Mouse (Mus musculus) cerebellum, postnatal 10 days (tissue): ENCODE data around the gene Icmt.
A peak's percentile ranks its signal among the peaks of the same experiment; 100 is the strongest.

Experiments used
- DNase-seq, 2 experiments: peaks; one replicate each; pipeline ENCODE4 v3.0.0; 2021; ENCODE audit warnings: mixed read lengths in 2 of 2

Gene Icmt

DNA sequence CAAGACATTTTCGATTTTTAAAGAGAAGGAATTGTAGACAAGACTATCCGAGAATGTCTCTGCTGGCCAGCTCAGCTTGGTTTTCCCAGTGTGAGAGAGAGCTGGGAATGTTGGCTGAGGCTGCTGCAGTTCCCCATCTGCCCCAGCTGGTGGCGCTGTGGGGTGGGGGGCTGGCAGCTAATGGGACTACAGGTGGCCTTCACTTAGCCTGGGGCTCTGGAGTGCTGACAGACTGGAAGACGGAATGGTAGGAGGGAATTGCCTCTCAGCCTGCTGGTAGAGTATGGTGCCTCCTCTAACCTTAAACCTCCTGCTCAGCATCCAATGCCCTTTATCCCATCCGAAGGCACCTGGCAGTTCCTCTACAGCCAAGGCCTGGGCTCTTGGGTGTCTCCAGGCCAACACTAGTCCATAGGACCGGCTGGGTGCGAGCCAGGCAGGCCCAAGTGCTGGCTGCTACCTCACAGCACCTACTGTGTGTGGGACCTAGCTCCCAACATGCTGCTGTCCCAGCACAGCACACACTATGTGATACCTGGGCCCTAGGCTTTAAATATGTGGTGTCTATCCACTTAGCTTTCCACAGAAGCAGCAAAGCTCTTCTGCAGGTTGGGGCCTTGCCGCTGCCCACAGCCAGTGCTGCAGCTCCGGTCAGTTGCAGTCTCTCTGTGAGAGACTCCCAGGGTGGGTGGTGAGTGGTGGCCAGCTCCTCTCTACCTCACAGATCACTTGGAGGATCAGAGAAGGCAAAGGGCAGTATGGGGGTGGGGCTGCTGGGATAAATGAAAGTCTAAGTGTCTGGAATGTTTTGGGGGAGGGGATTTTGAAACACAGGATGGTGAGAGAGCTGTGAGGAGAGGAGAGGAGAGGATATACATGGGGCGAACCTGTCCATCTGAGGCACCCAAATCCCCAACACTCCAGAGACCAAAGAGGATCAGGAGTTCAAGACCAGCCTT is 20.4 kb upstream of the Icmt start:
- peak; percentile 76 to 82 for DNase-seq

DNA sequence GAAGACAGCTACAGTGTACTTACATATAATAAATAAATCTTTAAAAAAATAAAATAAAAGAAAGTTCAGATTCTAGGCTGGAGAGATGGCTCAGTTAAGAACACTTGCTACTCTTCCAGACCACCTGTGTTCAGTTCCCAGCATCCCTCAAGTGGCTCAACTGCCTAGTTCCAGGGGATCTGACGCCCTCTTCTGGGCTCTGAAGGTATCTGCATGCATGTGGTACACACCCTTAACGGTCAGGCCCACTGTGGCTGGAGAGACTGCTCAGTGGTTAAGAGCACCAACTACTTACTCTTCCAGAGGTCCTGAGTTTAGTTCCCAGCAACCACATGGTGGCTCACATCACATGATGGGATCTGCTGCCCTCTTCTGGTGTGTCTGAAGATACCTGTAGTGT is 19.1 kb upstream of the Icmt start:
- peak in 1 of 2 experiments; percentile 21 for DNase-seq

DNA sequence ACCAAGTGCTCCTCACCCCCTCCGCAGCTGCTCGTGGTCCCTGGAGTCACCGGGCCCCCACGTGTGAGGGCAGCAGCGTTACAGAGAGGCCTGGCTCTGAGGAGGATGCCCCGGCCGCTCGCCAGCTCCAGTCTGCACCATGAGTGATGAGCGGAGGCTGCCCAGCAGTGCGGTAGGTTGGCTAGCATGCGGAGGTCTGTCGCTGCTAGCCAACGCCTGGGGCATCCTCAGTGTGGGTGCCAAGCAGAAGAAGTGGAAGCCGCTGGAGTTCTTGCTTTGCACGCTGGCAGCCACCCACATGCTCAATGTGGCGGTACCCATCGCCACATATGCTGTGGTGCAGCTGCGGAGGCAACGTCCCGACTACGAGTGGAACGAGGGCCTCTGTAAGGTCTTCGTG is 18.0 kb upstream of the Icmt start:
- DNase-seq: peak; percentile 82 to 92

DNA sequence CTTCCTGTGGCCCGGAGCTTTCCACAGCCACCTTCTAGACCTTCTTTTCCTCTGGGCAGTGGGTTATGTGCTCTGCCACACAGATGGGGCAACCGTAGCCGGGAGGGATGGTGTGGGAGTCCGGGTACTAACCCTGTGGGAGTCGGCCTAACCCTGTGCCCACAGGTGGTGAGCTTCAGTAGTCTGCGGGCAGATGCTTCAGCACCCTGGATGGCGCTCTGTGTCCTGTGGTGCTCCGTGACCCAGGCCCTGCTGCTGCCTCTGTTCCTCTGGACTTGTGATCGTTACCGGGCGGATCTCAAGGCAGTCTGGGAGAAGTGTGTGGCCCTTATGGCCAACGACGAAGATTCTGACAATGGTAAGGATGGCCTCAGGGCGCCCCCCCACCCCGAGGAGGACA is 15.4 kb upstream of the Icmt start:
- DNase-seq: no peak

DNA sequence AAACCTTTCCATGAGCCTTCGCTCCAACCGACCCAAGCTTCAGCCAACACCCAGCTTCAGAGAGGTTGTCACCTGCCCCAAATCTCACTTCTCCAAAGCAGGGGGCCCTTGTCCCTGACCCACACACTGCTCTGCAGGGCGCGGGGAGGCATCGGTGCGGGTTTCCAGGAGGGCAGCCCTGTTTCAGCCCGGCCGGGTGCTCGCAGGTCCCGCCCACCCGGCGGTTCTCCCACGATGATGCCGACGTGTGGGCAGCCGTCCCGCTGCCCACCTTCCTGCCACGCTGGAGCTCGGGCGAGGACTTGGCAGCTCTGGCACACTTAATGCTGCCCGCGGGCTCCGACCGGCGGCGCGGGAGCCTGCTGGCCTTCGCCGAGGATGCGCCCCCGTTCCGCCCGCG is 14.3 kb upstream of the Icmt start:
- DNase-seq: no peak

DNA sequence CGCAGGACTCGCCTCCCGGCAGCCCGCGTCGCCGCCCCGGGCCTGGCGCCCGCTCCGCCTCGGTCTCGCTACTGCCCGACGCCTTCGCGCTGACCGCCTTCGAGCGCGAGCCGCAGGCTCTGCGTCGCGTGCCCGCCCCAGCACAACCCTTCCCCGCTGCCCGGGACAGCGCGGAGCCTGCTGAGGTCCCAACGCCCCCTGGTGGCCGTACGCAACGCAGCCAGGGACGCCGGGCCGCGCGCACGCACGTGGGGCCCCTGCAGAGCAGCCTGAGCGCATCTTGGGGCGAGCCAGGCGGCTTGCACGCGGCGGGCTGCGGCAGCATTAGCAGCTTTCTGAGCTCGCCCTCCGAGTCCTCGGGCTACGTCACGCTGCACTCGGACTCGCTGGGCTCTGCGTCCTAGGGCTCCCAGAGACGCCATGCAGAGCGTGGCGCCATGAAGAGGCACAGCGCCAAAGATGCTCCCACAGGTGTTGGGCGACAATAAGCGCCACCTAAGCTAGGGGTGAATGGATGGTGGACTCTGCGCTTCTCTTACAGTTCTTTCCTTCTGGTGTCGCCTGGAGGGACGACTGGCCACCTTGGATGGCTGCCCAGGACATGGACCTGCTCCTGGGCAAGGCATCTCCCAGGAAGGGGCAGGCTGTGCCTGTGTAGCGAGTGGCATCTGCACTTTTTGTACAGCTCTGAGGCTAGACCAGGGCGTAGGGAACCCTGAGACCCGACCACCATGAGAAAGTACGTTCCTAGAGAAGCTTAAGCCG is 13.7 kb upstream of the Icmt start:
- peak; percentile 89 to 91 for DNase-seq

DNA sequence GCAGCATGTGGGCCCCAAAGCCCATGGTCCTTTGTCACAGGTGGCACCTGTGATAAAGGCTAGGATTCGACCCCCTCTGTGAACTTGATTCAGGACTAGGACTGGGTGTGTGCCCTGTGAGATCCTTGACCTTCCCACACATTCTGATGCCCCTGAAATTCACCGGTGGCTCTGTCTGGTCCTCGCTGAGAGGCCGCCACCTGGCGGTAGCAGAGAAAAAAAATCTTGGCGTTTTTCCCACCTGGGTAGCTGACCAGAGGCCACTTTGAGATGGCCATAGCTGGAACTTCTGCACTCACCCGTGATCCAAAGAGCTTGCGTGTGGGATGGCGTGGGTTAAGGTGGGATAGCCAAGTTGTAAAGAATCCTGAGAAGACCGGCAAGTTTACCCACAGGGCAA is 11.5 kb upstream of the Icmt start:
- DNase-seq: peak; percentile 85 to 94

DNA sequence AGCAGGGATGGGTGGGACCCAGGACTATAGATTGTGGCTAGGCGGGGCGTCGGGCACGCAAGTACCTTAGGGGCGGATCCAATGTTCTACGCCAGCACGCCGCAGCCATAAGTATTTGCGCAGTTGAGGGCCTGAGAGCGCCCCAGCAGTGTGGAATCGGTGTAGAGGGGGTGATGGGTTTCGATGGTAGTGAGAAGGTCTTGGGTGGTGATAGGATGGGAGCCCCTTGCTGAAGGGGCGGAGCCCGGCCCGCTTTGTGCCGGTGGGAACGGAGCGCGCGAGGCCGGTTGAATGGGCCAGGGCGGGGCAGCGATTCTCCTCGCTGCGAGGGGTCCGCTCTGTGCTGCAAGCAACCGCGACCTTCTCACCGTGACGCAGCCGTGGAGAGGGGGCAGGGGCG is 10.8 kb upstream of the Icmt start:
- peak in 1 of 2 experiments; percentile 50 for DNase-seq

DNA sequence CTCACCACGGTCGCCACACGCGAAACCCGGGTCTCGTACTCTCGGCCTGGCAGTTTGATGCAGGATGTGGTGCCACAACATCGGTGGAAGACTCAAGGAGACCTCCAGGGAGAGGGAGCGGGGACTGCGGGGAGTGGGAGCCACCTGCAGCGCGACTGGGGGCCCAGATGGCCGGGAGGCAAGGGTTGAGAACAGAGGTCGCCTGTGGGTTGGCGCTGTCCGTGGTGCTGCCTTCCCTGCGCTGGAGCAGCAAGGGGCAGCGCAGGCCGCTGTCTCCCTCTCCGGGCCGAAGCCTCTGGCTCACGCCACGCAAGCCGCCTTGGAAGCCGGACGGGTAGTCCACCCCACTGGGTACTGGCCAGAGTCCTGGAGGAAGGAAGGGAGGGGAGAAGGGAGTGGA is 10.1 kb upstream of the Icmt start:
- DNase-seq: peak in 1 of 2 experiments; percentile 59

DNA sequence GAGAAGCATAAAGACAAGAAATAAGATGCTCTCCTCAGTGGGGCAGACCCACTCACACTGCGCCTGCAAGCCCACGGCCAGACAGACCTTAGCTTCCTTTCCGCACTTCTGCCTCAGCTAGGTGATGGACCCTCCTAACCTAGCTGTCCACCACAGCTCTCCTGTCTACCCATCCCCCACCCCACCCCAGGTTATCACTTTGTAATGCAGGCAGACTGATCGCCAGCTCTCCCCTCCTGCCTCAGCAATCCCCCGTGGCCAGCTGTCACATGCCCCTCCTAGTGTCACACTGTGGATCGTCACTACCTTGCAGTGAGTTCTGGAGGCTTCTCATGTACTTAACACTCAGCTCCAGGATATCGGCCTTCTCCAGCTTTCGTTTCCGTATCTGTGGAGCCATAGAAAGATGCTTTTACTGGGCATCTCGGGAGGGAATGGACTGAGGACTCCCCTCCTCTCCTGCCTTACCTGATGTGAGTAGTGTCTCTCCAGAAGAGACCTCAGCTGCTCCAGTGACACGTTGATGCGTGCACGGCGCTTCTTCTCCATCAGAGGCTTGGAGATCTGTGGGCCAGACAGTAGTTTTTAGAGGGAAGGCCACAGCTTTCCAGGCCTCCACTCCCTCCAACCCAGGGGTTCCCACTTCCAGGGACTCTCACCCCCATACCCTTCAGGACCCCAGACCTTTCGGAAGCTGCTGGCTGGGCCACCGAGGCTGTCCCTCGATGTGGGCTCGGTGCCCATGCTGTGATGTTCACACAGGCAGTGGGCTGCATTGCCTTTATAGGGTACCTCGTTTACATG is 9.5 kb upstream of the Icmt start:
- DNase-seq: no peak

DNA sequence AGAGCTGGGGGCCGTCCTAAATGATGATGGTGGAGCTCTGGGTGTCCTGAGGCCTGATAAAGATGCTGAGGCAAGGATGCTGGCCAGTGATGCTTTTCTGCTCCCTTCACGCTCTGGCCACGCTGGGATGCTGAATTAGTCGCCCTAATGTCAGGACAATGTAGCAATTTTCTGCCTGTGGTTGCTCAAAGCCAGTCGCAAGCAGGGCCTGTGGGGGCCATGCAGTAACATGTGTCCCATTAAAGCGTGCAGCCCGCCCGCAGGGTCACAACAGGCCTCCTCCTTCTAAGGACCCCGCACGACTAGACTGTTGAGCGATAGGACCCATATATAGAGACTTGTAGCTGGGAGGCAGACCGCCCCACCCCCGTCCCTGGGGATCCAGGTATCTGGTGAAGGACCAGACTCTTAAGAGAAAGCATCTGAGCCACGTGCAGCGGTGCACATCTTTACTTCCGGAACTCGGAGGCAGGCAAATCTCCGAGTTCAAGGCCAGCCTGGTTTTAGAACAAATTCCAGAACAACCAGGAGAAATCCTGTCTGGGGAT is 8.6 kb upstream of the Icmt start:
- DNase-seq: no peak

DNA sequence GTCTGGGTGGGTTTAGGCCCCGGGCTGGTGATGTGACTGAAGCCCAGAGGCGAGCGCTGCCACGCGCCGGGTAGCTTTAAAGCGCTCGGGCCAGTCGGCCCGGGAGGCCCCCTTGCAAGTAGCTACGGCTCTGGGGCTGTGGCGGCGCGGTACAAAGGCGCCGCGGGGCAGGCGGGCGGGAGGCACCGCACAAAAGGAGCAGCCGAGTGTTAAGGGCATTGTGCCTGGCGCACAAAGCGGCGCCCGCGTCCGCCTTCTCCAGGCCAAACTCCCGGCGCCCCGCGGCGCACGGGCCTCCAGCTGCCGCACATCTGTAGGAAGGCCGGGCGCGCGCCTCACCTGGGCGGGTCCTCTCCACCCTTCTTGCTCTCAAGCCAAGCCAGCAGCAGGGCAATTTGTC is 6.6 kb upstream of the Icmt start:
- DNase-seq: no peak

DNA sequence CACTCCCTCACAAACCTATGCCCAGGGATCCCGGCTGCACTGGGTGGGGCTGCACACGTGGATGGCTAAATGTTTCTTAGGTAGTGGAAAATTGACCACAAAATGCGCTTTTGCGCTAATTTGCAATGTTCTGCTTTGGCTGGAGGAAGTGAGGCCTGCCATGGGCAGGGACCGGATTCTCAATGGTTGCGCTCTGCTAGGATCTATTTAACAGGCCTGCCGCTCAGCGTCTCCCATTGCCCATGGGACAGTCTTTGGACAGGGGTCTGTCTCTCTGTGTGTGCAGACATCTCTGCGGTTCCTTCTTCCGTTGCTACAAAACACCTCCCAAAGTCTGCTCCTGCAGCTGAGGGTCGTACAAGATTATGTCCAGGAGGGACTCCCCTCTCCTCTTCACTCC is 6.0 kb upstream of the Icmt start:
- DNase-seq: no peak

DNA sequence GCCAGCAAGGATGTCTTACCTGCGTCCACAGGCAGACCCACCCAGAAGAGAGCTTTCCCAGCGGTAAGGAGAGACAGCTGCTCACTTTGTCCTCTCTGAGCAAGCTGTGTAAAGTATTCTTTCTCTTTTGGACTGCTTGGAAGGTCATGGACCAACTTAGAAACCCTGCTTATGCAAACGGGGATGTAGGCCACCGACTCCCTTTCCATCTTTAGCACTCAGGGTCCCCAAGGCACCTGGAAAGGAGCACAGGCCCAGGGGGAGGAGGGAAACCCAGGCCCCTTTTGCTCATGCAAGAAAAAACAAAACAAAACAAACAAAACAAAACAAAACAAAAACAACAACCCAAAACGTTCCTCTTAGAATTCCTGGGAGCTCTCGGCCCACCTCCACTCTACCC is 5.5 kb upstream of the Icmt start, which contains the start of gene Hes3:
Gene Hes3, minus strand, starts transcription at position 101 of the 400 bp plus-strand sequence.
- no peak for DNase-seq

DNA sequence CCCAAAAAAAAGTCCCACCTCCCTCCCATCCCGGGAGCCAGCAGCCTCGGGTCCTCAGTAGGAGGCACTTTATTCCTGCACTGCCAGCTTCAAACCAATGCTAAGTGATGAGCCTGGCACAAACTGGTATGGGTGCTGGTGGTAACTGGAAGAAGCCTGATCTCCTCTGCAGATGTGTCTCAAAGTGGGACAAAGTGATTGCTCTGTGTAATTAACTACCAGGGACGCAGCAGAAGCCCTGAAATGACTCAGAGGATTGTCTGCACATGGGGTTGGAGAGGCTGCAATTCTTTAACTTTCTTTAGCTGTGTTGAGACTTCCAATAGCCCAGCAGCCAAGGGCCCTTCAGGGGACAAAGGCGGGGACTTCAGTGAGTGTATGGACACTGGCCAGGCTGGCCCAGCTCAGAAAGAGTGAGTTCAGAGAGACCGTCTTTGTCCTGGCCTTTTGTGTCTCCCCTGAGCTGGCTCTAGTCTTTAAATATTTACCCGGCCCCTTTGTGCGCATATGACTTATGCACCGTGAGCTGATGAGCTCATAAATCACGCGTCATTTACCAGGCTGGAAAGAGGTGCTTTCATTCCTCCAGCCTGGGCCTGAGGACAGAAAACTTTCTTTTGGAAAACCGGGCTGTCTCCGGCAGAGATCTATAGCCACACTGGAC is 4.8 kb upstream of the Icmt start:
- no peak for DNase-seq

DNA sequence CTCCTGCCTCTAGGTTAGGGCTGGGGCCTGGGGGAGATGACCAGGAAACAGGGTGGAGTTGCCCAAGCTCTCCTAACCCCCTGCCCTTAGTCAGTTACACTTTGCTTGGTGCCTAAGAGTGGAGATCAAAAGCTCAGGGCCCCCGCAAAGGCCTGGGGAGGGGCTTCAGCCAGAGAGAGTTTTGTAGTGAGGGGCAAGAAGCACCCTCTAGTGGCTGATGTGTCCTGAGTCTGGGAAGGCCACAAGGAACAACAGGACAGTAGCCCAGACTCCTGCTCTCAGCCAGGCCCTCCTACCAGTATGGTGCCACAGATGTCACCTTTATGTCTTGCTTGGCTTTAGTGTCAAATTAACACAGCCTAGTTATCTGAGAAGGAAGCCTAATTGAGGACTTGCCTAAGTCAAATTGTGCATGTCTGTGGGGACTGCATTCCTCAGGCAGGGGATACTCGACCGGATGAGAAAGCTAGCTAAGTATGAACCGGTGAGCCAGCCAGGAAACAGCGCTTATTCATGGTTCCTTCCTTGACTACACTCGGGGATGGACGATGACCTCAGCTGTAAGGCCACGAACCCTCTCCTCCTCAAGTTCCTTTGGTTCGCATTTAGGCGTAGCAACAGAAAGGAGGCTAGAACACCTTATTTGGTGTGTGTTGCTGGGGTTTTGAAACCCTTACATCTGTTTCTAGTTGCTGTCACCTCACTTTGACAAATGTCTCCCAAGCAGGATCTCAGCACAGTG is 2.7 kb upstream of the Icmt start:
- DNase-seq: no peak

DNA sequence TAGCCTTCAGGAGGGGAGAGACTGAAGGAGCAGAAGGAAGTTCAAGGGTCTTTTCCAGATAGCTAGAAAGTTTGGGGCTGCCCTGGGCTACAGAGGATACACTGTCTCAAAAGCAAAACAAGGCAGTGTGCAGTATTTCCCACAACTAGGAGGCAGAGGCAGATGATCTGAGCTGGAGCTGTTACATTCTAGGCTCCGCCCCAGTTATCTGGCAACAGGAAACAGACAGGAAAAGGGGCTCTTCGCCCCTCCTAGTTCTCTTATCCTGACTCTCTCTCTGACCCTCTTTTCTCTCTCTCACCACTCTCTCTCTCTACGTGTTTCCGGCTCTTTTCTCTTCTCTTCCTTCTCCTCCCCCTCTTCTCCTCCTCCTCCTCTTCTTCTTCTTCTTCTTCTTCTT is 1.1 kb upstream of the Icmt start:
- DNase-seq: no peak

DNA sequence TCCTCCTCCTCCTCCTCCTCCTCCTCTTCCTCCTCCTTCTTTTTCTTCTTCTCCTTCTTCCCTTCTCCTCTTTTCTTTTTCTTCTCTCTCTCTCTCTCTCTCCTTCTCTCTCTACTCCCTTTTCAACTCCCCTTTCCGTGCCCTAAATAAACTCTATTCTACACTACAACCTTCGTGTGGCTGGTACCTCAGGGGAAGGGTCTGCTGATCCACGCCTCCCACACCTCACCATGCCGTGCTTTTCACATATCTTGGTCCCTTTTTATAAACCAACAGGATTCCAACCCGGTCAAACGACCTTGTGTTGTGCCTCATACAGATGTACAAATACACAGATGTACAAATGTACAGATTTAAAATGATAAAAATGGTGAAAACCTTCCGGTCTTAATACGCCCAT is 656 bp upstream of the Icmt start:
- DNase-seq: no peak

DNA sequence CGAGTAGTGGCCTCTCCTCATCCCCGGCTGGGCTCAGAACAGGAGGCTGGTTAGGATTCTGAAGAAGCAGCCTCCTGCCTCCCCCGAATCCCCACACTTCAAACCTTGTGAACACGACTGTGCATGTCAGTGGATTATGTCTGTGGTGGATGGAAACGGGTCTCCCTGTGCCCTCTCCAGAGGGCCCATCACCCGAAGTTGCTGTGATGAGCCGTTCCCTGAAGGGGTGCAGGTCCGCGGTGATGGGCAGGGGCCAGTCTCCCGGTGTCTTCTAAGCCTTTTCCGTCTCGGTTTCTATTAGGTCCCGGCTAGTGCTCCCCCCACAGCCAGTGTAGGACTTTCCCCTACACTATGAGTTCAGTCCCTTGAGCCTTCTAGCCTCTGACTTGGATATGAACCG is 1.8 kb downstream of the Icmt start:
- no peak for DNase-seq

DNA sequence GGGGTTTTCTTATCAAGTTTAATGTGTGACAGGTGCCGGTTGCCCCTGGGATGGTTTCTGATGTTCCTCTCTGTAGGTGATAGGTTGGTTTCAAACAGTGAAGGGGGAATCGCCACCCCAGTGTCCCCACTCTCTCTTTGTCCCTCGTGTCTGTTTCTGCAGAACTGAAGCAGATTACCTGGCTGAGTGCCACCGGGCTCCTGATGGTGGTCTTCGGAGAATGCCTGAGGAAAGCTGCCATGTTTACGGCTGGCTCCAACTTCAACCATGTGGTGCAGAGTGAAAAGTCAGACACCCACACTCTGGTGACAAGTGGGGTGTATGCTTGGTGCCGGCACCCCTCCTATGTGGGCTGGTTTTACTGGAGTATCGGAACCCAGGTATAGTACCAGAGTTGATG is 3.3 kb downstream of the Icmt start:
- DNase-seq: peak; percentile 76 to 80

DNA sequence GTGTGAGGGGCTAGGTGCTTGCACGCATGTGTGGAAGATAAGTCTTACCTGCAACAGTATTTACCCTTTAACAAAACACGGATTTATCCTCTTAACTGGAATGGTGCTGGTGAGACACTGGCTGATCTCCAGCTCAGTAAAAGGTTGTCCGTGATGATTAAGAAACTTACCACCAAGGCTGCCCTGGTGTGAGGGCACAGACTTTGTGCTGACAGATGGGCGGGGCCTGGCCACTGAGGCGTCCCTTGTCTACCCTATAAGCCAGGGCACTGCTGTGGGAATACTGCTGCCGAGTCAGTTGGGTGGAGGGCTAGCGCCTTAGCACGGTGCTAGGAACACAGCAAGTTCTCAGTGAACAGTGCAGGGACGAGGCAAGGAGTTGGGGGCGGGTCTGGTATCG is 5.0 kb downstream of the Icmt start:
- no peak for DNase-seq

DNA sequence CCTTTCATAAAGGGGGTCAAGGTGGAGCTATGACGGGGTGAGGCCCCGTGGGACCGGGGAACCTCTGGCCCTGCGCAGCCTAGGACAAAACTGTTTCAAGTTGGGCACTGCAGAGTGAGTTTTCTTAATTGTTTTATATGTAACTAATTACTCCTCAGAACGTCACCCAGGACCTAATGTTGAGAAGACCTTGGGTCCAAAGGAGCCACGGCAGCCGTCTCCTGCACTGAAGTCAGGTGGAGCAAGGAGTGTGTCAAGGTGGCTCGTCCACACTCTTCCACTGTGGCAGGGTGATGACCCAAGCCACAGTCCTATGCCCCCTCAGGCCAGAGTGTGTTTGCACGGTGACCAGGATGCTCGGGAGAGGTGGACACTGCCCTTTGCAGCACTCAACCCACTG is 6.1 kb downstream of the Icmt start:
- no peak for DNase-seq
